Mouse (Mus musculus): ENCODE data around the gene Axl.
A peak's percentile ranks its signal among the peaks of the same experiment; 100 is the strongest.

The Axl gene

DNA sequence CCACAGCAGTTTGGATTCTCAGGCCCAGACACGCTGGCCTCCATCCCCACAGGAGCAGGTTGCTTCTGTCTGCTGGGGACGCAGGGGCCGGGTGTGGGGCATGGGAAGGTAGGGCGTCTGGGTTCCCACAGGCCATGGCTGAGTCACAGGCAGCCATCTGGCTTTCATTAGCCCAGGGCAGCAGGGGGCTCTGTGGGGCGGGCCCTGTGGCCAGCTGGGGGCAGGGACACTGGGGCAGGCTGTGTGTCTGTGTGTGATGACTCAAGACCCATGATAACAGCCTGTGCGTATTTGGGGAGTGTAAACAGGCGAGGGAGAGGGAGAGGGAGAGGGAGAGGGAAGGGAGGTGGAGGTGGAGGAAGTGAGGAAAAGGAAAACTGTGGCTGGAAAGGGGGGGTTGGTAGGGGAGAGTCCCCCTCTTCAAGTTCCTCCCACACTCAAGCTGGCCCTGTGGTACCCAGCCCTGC lies 76.7 kb downstream of the Axl start:
- DNase-seq (ENCODE audit: low read depth, low spot score): no peak

DNA sequence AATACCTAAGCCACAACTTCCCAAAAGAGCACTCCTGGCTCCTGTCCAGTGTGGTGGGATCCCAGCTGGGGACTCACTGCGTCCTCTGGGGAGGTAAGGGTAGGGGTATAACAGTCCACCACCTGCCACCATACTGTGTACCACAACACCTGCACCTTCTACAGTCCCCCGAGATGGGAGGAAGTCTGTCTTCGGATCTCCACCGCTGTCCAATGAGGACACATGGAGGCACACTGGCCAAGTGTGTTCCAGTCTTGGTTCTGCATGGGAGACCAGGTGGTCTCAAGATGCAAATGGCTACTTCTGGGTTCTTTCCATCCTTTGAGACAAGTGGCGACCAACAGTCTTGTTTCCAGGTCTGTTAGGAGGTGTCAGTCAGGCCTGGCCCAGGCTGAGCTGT lies 77.3 kb downstream of the Axl start:
- DNase-seq (ENCODE audit: low read depth, low spot score): no peak

DNA sequence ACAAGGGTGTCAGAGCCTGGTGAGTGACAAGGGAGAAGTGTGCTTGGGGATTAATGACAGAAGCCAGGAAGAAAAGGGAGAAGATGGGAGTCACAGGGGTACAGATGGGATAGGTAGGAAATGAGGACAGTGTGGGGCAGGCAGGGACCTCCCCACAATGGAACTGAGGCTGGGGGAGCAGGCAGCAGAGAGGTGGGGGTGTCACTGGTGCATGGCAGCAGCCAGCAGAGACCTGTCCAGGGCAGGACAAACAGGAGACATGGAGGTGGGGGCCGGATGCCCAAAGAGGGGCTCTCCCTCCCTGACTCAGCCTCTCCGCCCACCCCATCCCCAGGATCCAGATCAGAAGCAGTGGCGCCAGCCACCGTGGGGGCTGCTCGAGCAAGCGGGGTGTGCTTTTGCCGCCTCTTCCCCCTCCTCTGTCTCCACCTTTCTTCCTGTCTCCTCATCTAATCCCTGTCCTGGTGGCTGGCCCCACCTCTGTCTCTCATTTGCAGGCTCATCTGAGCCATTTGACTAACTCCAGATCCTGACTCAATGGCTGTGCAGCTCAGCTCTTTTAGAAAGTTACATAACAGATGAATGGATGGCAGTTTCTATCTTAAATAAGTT lies 77.9 kb downstream of the Axl start:
- peak; percentile 37 for DNase-seq (ENCODE audit: low read depth, low spot score)

DNA sequence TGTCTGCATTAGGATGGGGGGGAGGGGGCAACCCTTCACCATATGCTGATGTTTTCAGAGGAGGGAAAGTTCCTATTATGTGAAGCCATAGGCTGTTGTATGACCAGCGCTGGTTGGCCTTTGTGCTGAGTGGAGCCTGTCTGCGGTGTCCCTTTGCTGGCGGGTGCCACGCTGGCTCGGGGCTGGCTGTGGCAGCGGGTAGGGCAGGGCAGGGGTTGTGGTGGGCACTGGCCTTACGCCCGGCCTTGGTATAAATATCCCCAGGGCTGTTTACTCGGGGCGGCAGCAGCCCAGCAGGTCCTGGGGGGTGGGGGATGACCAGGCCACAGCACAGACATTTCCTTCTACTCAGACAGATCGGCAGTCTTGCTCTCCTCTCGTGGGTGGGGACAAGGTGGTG lies 78.5 kb downstream of the Axl start:
- no peak for DNase-seq (ENCODE audit: low read depth, low spot score)

DNA sequence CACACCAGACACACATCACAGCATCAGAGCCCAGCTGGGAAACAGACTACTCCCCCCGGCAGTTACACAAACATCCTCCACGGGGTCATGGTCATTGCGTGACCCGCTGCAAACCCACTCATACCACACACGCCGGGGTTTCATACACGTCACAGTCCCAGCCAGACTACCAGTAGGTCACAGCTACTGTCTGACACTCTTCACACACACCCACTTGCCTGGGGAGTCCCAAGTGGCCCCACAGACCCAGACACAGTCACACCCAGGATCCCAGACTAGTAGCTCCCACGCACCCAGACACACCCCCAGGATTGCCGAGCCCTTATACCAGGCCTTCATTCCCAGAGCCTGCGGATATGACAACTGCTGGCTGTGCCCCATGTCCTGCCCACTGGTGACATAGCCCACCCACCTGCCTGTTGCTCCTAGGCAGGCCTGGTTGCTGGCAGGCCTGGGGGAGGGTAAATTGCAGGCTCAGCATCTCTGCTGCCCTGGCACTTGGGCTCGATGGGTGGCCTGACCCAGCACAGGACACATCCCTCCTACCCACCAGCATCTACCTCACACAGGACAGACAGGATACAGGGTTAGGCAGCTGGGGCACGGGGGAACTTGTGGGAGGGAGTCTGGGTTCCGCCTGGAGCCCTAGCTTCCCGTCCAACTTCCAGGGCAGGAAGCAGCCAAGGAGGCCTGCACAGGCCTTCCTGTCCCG lies 80.8 kb downstream of the Axl start:
- DNase-seq (ENCODE audit: low read depth, low spot score): peak; percentile 58
